Mouse (Mus musculus) heart, embryonic 16.5 days (tissue): ENCODE results near the gene Rhebl1. TPM values are rescaled to one million over a fixed set of nuclear protein-coding genes. Genes with fewer than 3 reads are reported as not detected.
"Not testable (repeated sequence)": the region's sequence is repeated elsewhere in the genome, so short reads cannot be mapped to it uniquely, and the experiment has no call there.

ENCODE experiments used
- ATAC-seq: fragments of 200-750 bp; cut with Nextera tagmentation; replicated peaks from 2 replicates; pipeline ENCODE4 v1.8.0; 2017; ENCODE audit warnings: moderate number of reproducible peaks; ENCODE audit not compliant: insufficient read depth, low FRiP score; ENCODE audit errors: extremely low read depth
- H3K27ac ChIP-seq: fragments of 300-500 bp; sonication (generic); 2 replicates; pipeline ENCODE4 v1.5.1; 2014; ENCODE audit warnings: mild to moderate bottlenecking, low read length, control low read depth, moderate library complexity
- H3K27me3 ChIP-seq: fragments of 300-500 bp; sonication (generic); 2 replicates; pipeline ENCODE4 v1.6.1; 2014; ENCODE audit warnings: low read length, mixed read lengths; ENCODE audit not compliant: control insufficient read depth, insufficient read depth
- H3K36me3 ChIP-seq: fragments of 300-500 bp; sonication (generic); 2 replicates; pipeline ENCODE4 v1.6.1; 2014; ENCODE audit not compliant: control insufficient read depth, insufficient read depth
- H3K4me1 ChIP-seq: fragments of 300-500 bp; sonication (generic); 2 replicates; pipeline ENCODE4 v1.6.1; 2014; ENCODE audit warnings: low read length, mixed read lengths; ENCODE audit not compliant: control insufficient read depth, insufficient read depth
- H3K4me2 ChIP-seq: fragments of 300-500 bp; sonication (generic); 2 replicates; pipeline ENCODE4 v1.6.1; 2014; ENCODE audit warnings: low read depth, mild to moderate bottlenecking, control low read depth, low read length
- H3K4me3 ChIP-seq: fragments of 300-500 bp; sonication (generic); 2 replicates; pipeline ENCODE4 v1.5.1; 2014; ENCODE audit warnings: mild to moderate bottlenecking, control low read depth, low read length
- H3K9ac ChIP-seq: fragments of 300-500 bp; sonication (generic); 2 replicates; pipeline ENCODE4 v1.6.1; 2014; ENCODE audit warnings: low read length, control low read depth
- H3K9me3 ChIP-seq: fragments of 300-500 bp; sonication (generic); replicated peaks from 2 replicates; pipeline ENCODE4 v1.6.1; 2016; ENCODE audit warnings: low read length; ENCODE audit not compliant: control insufficient read depth
- WGBS: fragments of 180-500 bp; shearing (Covaris S2); extraction: QIAGEN DNeasy Blood & Tissue Kit; methylation state at CpG from one replicate; pipeline ENCODE4 v1.1.7; 2014; 5-methylcytosine and 5-hydroxymethylcytosine counted together
- polyA plus RNA-seq: library from polyadenylated mRNA; unstranded; fragments of >200 nt; fragmentation: Nextera tagmentation; extraction: Ambion mirVana; gene quantifications from 2 replicates; pipeline ENCODE4 v1.2.1, GENCODE M21; 2015

Gene Rhebl1
- polyA plus RNA-seq, 1 experiment from 2014 or later = 7.3 TPM

- Histone ChIP-seq H3K4me3 (no peak overlapping the region), H3K9me3 (no peaks in the 10 kb centered on the region), H3K4me2 (no peak overlapping the region), H3K4me1 (peaks cover 20% of the 10 kb centered on the region), H3K27me3 (no peaks in the 10 kb centered on the region), H3K36me3 (peaks cover 9% of the 10 kb centered on the region), H3K27ac (no peak overlapping the region), H3K9ac (peak overlapping the region; percentile 24; the same call in 1 of the 2 replicates)
- 78% methylated on average over 3 of the region's 3 CpGs for WGBS
- no peak for ATAC-seq
These were observed 36.7 kb upstream of the Rhebl1 start for GRCm38 (mm10) chr15:98930998-98931397.

- H3K4me1 ChIP-seq = peaks cover 13% of the 10 kb centered on the region
- peaks cover 9% of the 10 kb centered on the region for H3K36me3 ChIP-seq
- H3K27ac ChIP-seq = peak overlapping the region; percentile 40; the same call in 1 of the 2 replicates
- no peak overlapping the region for H3K4me3 ChIP-seq
- H3K9ac ChIP-seq = 0 out of 2 replicates have a peak overlapping the region, but pooled peaks have one; percentile 25
- H3K27me3 ChIP-seq = no peaks in the 10 kb centered on the region
- WGBS = 48% methylated on average over 8 of the region's 8 CpGs
- H3K9me3 ChIP-seq = no peaks in the 10 kb centered on the region
- ATAC-seq = no peak
- H3K4me2 ChIP-seq = no peak overlapping the region
These were observed 35.8 kb upstream of the Rhebl1 start for GRCm38 (mm10) chr15:98930017-98930734.

GRCm38 (mm10) chr15:98928598-98929240 lies 34.4 kb upstream of the Rhebl1 start:
- H3K27ac ChIP-seq = peak overlapping the region; percentile 58

GRCm38 (mm10) chr15:98927566-98927965 lies 33.2 kb upstream of the Rhebl1 start:
- Histone ChIP-seq H3K36me3 (peaks cover 9% of the 10 kb centered on the region), H3K4me1 (peaks cover 9% of the 10 kb centered on the region), H3K4me2 (no peak overlapping the region), H3K4me3 (no peak overlapping the region), H3K9ac (no peak overlapping the region), H3K9me3 (no peaks in the 10 kb centered on the region), H3K27me3 (no peaks in the 10 kb centered on the region), H3K27ac (no peak overlapping the region)
- ATAC-seq = no peak
- WGBS = 80% methylated on average over 5 of the region's 5 CpGs

More at GRCm38 (mm10) chr15:98928598-98929240, 34.4 kb upstream of the Rhebl1 start:
- H3K9me3 ChIP-seq = no peaks in the 10 kb centered on the region
- H3K36me3 ChIP-seq = peaks cover 9% of the 10 kb centered on the region
- H3K9ac ChIP-seq = 0 out of 2 replicates have a peak overlapping the region, but pooled peaks have one; percentile 24
- H3K27me3 ChIP-seq = no peaks in the 10 kb centered on the region
- 16% methylated on average over 13 of the region's 13 CpGs for WGBS
- H3K4me2 ChIP-seq = peak overlapping the region; percentile 24; the same call in 1 of the 2 replicates
- peak; percentile 67 for ATAC-seq
- H3K4me3 ChIP-seq = no peak overlapping the region
- H3K4me1 ChIP-seq = peaks cover 12% of the 10 kb centered on the region

- H3K27ac ChIP-seq = no peak overlapping the region
- ATAC-seq = no peak
- no peak overlapping the region for H3K4me2 ChIP-seq
- H3K9ac ChIP-seq = no peak overlapping the region
- no peak overlapping the region for H3K4me3 ChIP-seq
- 0 out of 2 replicates have a peak, but pooled peaks cover 4% of the 10 kb centered on the region for H3K4me1 ChIP-seq
- no peaks in the 10 kb centered on the region for H3K9me3 ChIP-seq
- no peaks in the 10 kb centered on the region for H3K27me3 ChIP-seq
- H3K36me3 ChIP-seq = no peaks in the 10 kb centered on the region
- WGBS = 58% methylated on average over 3 of the region's 3 CpGs
These were observed 30.3 kb upstream of the Rhebl1 start for GRCm38 (mm10) chr15:98924682-98925081.

- Histone ChIP-seq H3K27ac (no peak overlapping the region), H3K9me3 (no peaks in the 10 kb centered on the region), H3K4me1 (no peaks in the 10 kb centered on the region; the same call in 1 of the 2 replicates), H3K27me3 (no peaks in the 10 kb centered on the region), H3K4me2 (no peak overlapping the region), H3K36me3 (no peaks in the 10 kb centered on the region), H3K9ac (no peak overlapping the region), H3K4me3 (no peak overlapping the region)
- ATAC-seq = no peak
- 80% methylated on average over 2 of the region's 2 CpGs for WGBS
These were observed 28.7 kb upstream of the Rhebl1 start for GRCm38 (mm10) chr15:98923031-98923537.

- no peaks in the 10 kb centered on the region for H3K9me3 ChIP-seq
- 0 out of 2 replicates have a peak overlapping the region, but pooled peaks have one; percentile 16 for H3K9ac ChIP-seq
- ATAC-seq = no peak
- no peaks in the 10 kb centered on the region for H3K27me3 ChIP-seq
- 29% methylated on average over 3 of the region's 3 CpGs for WGBS
- no peaks in the 10 kb centered on the region for H3K36me3 ChIP-seq
- no peak overlapping the region for H3K4me2 ChIP-seq
- no peak overlapping the region for H3K27ac ChIP-seq
- no peak overlapping the region for H3K4me3 ChIP-seq
- H3K4me1 ChIP-seq = no peaks in the 10 kb centered on the region; the same call in 1 of the 2 replicates
These were observed 28.2 kb upstream of the Rhebl1 start for GRCm38 (mm10) chr15:98922581-98922980.

- Histone ChIP-seq H3K27ac (no peak overlapping the region), H3K4me1 (peaks cover 4% of the 10 kb centered on the region), H3K4me3 (no peak overlapping the region), H3K36me3 (no peaks in the 10 kb centered on the region), H3K9me3 (no peaks in the 10 kb centered on the region), H3K9ac (no peak overlapping the region), H3K4me2 (no peak overlapping the region), H3K27me3 (no peaks in the 10 kb centered on the region)
- ATAC-seq = no peak
- 85% methylated on average over 5 of the region's 5 CpGs for WGBS
These were observed 27.2 kb upstream of the Rhebl1 start for GRCm38 (mm10) chr15:98921510-98921909.

- H3K27me3 ChIP-seq, H3K36me3 ChIP-seq, H3K9me3 ChIP-seq, ATAC-seq, H3K4me1 ChIP-seq: not testable (repeated sequence)
- Histone ChIP-seq H3K4me2 (peak overlapping the region; percentile 64), H3K27ac (peak overlapping the region; percentile 74), H3K4me3 (peak overlapping the region; percentile 95), H3K9ac (peak overlapping the region; percentile 72)
- WGBS = 28% methylated on average over 8 of the region's 8 CpGs
These were observed 24.2 kb upstream of the Rhebl1 start for GRCm38 (mm10) chr15:98918499-98918895.
